Mouse (Mus musculus) C2C12 (cell line): ENCODE measurements around the gene Lfng.

Experiments
- CTCF ChIP-seq: IDR thresholded peaks from one replicate; pipeline ENCODE4 v1.5.1; 2011; ENCODE audit not compliant: control insufficient read depth, insufficient read depth, insufficient read length
- FOSL1 ChIP-seq: IDR thresholded peaks from one replicate; pipeline ENCODE4 v1.8.0; 2011; ENCODE audit warnings: mild to moderate bottlenecking, low read length; ENCODE audit not compliant: poor library complexity, insufficient read depth, severe bottlenecking

- TF ChIP-seq CTCF (no peak), FOSL1 (no peak)
These were observed 16.0 kb downstream of the Lfng start for GRCm38 (mm10) chr5:140622978-140623670.
